Mouse (Mus musculus) limb, embryonic 13.5 days (tissue): ENCODE measurements around the gene Sgsh. TPM values are rescaled to one million over a fixed set of nuclear protein-coding genes. Genes with fewer than 3 reads are reported as not detected.

Experiments used
- ATAC-seq: fragments of 200-750 bp; cut with Nextera tagmentation; 2 replicates; pipeline ENCODE4 v1.8.0; 2017; ENCODE audit warnings: low read depth, moderate number of reproducible peaks, moderate TSS enrichment; ENCODE audit not compliant: low FRiP score
- H3K27ac ChIP-seq: fragments of 300-500 bp; sonication (generic); 2 replicates; pipeline ENCODE4 v1.5.1; 2015; ENCODE audit warnings: inconsistent platforms, mild to moderate bottlenecking, moderate library complexity
- H3K27me3 ChIP-seq: fragments of 300-500 bp; sonication (generic); 2 replicates; pipeline ENCODE4 v1.6.1; 2015; ENCODE audit warnings: mild to moderate bottlenecking, inconsistent platforms
- H3K36me3 ChIP-seq: fragments of 300-500 bp; sonication (generic); 2 replicates; pipeline ENCODE4 v1.6.1; 2015; ENCODE audit warnings: inconsistent platforms, mild to moderate bottlenecking, moderate library complexity
- H3K4me1 ChIP-seq: fragments of 300-500 bp; sonication (generic); 2 replicates; pipeline ENCODE4 v1.6.1; 2015; ENCODE audit warnings: inconsistent platforms
- H3K4me2 ChIP-seq: fragments of 300-500 bp; sonication (generic); replicated peaks from 2 replicates; pipeline ENCODE4 v1.6.1; 2015; ENCODE audit warnings: inconsistent platforms, mild to moderate bottlenecking, moderate library complexity
- H3K4me3 ChIP-seq: fragments of 300-500 bp; sonication (generic); 2 replicates; pipeline ENCODE4 v1.5.1; 2015; ENCODE audit warnings: moderate library complexity, mild to moderate bottlenecking, inconsistent platforms
- H3K9ac ChIP-seq: fragments of 300-500 bp; sonication (generic); 2 replicates; pipeline ENCODE4 v1.6.1; 2015; ENCODE audit warnings: mild to moderate bottlenecking, inconsistent platforms
- H3K9me3 ChIP-seq: fragments of 300-500 bp; sonication (generic); 2 replicates; pipeline ENCODE4 v1.6.1; 2016; ENCODE audit warnings: inconsistent platforms
- WGBS: fragments of 180-500 bp; shearing (Covaris S2); methylation state at CpG from one replicate; pipeline ENCODE4 v1.1.7; 2015; 5-methylcytosine and 5-hydroxymethylcytosine counted together
- polyA plus RNA-seq: library from polyadenylated mRNA; unstranded; fragments of >200 nt; fragmentation: Nextera tagmentation; extraction: Ambion mirVana; gene quantifications from 2 replicates; pipeline ENCODE4 v1.2.1, GENCODE M21; 2015

Sgsh gene
- polyA plus RNA-seq: 7.4 and 8.8 TPM in 2 replicates

GRCm38 (mm10) chr11:119355443-119356385 is at the start of gene Sgsh, which contains the start of gene Slc26a11:
Gene Sgsh (minus strand): TSS chr11:119355536.
Gene Slc26a11 (plus strand): TSS chr11:119355557.
- no peaks in the 10 kb centered on the region for H3K27me3 ChIP-seq
- peak within 1 kb of the TSS; percentile 73 for H3K4me3 ChIP-seq
- peaks cover 13% of the 10 kb centered on the region for H3K4me1 ChIP-seq
- H3K36me3 ChIP-seq: peaks cover 28% of the 10 kb centered on the region
- H3K9ac ChIP-seq: peak within 1 kb of the TSS; percentile 83
- H3K4me2 ChIP-seq: peak within 1 kb of the TSS; percentile 90
- no peaks in the 10 kb centered on the region for H3K9me3 ChIP-seq
- H3K27ac ChIP-seq: 0 out of 2 replicates have a peak within 1 kb of the TSS, but pooled peaks have one; percentile 40
- WGBS: under 1% methylated on average over 39 of the region's 40 CpGs
- ATAC-seq: peak; percentile 93

- Histone ChIP-seq H3K9me3 (no peaks in the 10 kb centered on the region), H3K4me2 (no peak overlapping the region), H3K4me3 (no peak overlapping the region), H3K36me3 (0 out of 2 replicates have a peak, but pooled peaks cover 3% of the 10 kb centered on the region), H3K9ac (no peak overlapping the region), H3K27me3 (no peaks in the 10 kb centered on the region), H3K27ac (no peak overlapping the region), H3K4me1 (0 out of 2 replicates have a peak, but pooled peaks cover 3% of the 10 kb centered on the region)
- no peak for ATAC-seq
- WGBS: 66% methylated on average over 5 of the region's 5 CpGs
Measured at GRCm38 (mm10) chr11:119404627-119405026, 49.3 kb upstream of the Sgsh start.

GRCm38 (mm10) chr11:119402501-119403160 is 47.3 kb upstream of the Sgsh start:
- Histone ChIP-seq H3K27me3 (no peaks in the 10 kb centered on the region), H3K27ac (no peak overlapping the region), H3K9ac (no peak overlapping the region), H3K4me1 (0 out of 2 replicates have a peak, but pooled peaks cover 3% of the 10 kb centered on the region), H3K4me3 (no peak overlapping the region), H3K9me3 (no peaks in the 10 kb centered on the region), H3K4me2 (no peak overlapping the region), H3K36me3 (no peaks in the 10 kb centered on the region)
- 47% methylated on average over 11 of the region's 11 CpGs for WGBS
- no peak for ATAC-seq

- peaks cover 21% of the 10 kb centered on the region for H3K4me1 ChIP-seq
- H3K27ac ChIP-seq: no peak overlapping the region
- no peak overlapping the region for H3K4me2 ChIP-seq
- H3K9me3 ChIP-seq: no peaks in the 10 kb centered on the region
- WGBS: 75% methylated on average over 7 of the region's 7 CpGs
- H3K4me3 ChIP-seq: no peak overlapping the region
- peaks cover 44% of the 10 kb centered on the region for H3K27me3 ChIP-seq
- ATAC-seq: no peak
- H3K9ac ChIP-seq: no peak overlapping the region
- H3K36me3 ChIP-seq: no peaks in the 10 kb centered on the region
Measured at GRCm38 (mm10) chr11:119396461-119396860, 41.1 kb upstream of the Sgsh start.

GRCm38 (mm10) chr11:119395931-119396330 is 40.6 kb upstream of the Sgsh start:
- peaks cover 26% of the 10 kb centered on the region for H3K4me1 ChIP-seq

GRCm38 (mm10) chr11:119395394-119395793 is 40.1 kb upstream of the Sgsh start:
- Histone ChIP-seq H3K27ac (no peak overlapping the region), H3K9me3 (no peaks in the 10 kb centered on the region), H3K36me3 (no peaks in the 10 kb centered on the region), H3K9ac (no peak overlapping the region), H3K27me3 (peaks cover 55% of the 10 kb centered on the region), H3K4me3 (no peak overlapping the region), H3K4me1 (peaks cover 30% of the 10 kb centered on the region), H3K4me2 (no peak overlapping the region)
- no peak for ATAC-seq
- WGBS: 30% methylated on average over 7 of the region's 7 CpGs

More at GRCm38 (mm10) chr11:119395931-119396330, 40.6 kb upstream of the Sgsh start:
- Histone ChIP-seq H3K9ac (no peak overlapping the region), H3K9me3 (no peaks in the 10 kb centered on the region), H3K27me3 (peaks cover 50% of the 10 kb centered on the region), H3K36me3 (no peaks in the 10 kb centered on the region), H3K27ac (no peak overlapping the region), H3K4me3 (no peak overlapping the region), H3K4me2 (no peak overlapping the region)
- no peak for ATAC-seq
- WGBS: 32% methylated on average over 13 of the region's 13 CpGs

- peaks cover 35% of the 10 kb centered on the region for H3K4me1 ChIP-seq
- peak overlapping the region; percentile 85 for H3K4me2 ChIP-seq
- H3K4me3 ChIP-seq: no peak overlapping the region
- no peaks in the 10 kb centered on the region for H3K9me3 ChIP-seq
- WGBS: 54% methylated on average over 6 of the region's 6 CpGs
- 0 out of 2 replicates have a peak overlapping the region, but pooled peaks have one; percentile 20 for H3K9ac ChIP-seq
- no peak for ATAC-seq
- no peaks in the 10 kb centered on the region for H3K36me3 ChIP-seq
- peaks cover 66% of the 10 kb centered on the region for H3K27me3 ChIP-seq
- no peak overlapping the region for H3K27ac ChIP-seq
Measured at GRCm38 (mm10) chr11:119394210-119394609, 38.9 kb upstream of the Sgsh start.

- Histone ChIP-seq H3K4me1 (peaks cover 35% of the 10 kb centered on the region), H3K36me3 (no peaks in the 10 kb centered on the region), H3K4me2 (peak overlapping the region; percentile 85), H3K27ac (0 out of 2 replicates have a peak overlapping the region, but pooled peaks have one; percentile 44), H3K27me3 (peaks cover 74% of the 10 kb centered on the region), H3K4me3 (peak overlapping the region; percentile 55), H3K9me3 (no peaks in the 10 kb centered on the region), H3K9ac (peak overlapping the region; percentile 64)
- ATAC-seq: no peak
- 22% methylated on average over 7 of the region's 7 CpGs for WGBS
Measured at GRCm38 (mm10) chr11:119393483-119393804, 38.1 kb upstream of the Sgsh start.

GRCm38 (mm10) chr11:119392800-119393482 is 37.6 kb upstream of the Sgsh start, which contains the start of gene Rnf213:
Gene Rnf213 (plus strand): TSS chr11:119393100.
- H3K9ac ChIP-seq: peak within 1 kb of the TSS; percentile 64
- H3K4me3 ChIP-seq: peak within 1 kb of the TSS; percentile 55
- no peaks in the 10 kb centered on the region for H3K9me3 ChIP-seq
- H3K27ac ChIP-seq: peak within 1 kb of the TSS; percentile 44; the same call in 1 of the 2 replicates
- H3K27me3 ChIP-seq: peaks cover 79% of the 10 kb centered on the region
- H3K4me2 ChIP-seq: peak within 1 kb of the TSS; percentile 85
- WGBS: under 1% methylated on average over 19 of the region's 19 CpGs
- ATAC-seq: peak; percentile 48
- H3K4me1 ChIP-seq: peaks cover 35% of the 10 kb centered on the region
- no peaks in the 10 kb centered on the region for H3K36me3 ChIP-seq

GRCm38 (mm10) chr11:119392001-119392614 is 36.8 kb upstream of the Sgsh start:
- WGBS: 12% methylated on average over 12 of the region's 12 CpGs
- peak overlapping the region; percentile 55 for H3K4me3 ChIP-seq
- peak overlapping the region; percentile 85 for H3K4me2 ChIP-seq

GRCm38 (mm10) chr11:119391386-119392000 is 36.2 kb upstream of the Sgsh start:
- peak overlapping the region; percentile 98 for H3K4me2 ChIP-seq
- no peak overlapping the region for H3K9ac ChIP-seq
- no peak for ATAC-seq
- H3K27ac ChIP-seq: no peak overlapping the region
- H3K9me3 ChIP-seq: no peaks in the 10 kb centered on the region
- peaks cover 35% of the 10 kb centered on the region for H3K4me1 ChIP-seq
- WGBS: 42% methylated on average over 7 of the region's 7 CpGs
- no peaks in the 10 kb centered on the region for H3K36me3 ChIP-seq
- H3K4me3 ChIP-seq: peak overlapping the region; percentile 69
- peaks cover 84% of the 10 kb centered on the region for H3K27me3 ChIP-seq

More at GRCm38 (mm10) chr11:119392001-119392614, 36.8 kb upstream of the Sgsh start:
- Histone ChIP-seq H3K36me3 (no peaks in the 10 kb centered on the region), H3K27ac (no peak overlapping the region), H3K9ac (no peak overlapping the region), H3K4me1 (peaks cover 35% of the 10 kb centered on the region), H3K27me3 (peaks cover 85% of the 10 kb centered on the region), H3K9me3 (no peaks in the 10 kb centered on the region)
- 0 out of 2 replicates have a peak, but pooled peaks have one; percentile 17 for ATAC-seq
